Mouse (Mus musculus) MEL (cell line): ENCODE results near the gene Fbxw19. TPM values are rescaled to one million over a fixed set of nuclear protein-coding genes. Genes with fewer than 3 reads are reported as not detected.
"Not testable (repeated sequence)": the region's sequence is repeated elsewhere in the genome, so short reads cannot be mapped to it uniquely, and the experiment has no call there.

Experiments used
- DNase-seq: peaks from one replicate; pipeline ENCODE4 v3.0.0; 2011; ENCODE audit warnings: low read depth, low spot score
- H3K27ac ChIP-seq: 2 replicates; pipeline ENCODE4 v1.5.1; 2012; ENCODE audit warnings: low read depth, mild to moderate bottlenecking, control low read depth, low read length, moderate library complexity; ENCODE audit not compliant: control insufficient read depth
- H3K27me3 ChIP-seq, 2 experiments: fragments of 150-350 bp in 1 of 2; sonication (generic) in 1 of 2; 2 replicates each; pipeline ENCODE4 v1.6.1; 2012; ENCODE audit warnings: low read length in 2 of 2, mild to moderate bottlenecking in 2 of 2, improper control_type of control experiment in 1 of 2, moderate library complexity in 1 of 2; ENCODE audit not compliant: insufficient read depth in 2 of 2, control insufficient read depth in 1 of 2
- H3K36me3 ChIP-seq, 2 experiments: 2 replicates each; pipeline ENCODE4 v1.6.1; 2012 to 2014; ENCODE audit warnings: low read length in 2 of 2, improper control_type of control experiment in 1 of 2, inconsistent platforms in 1 of 2, mild to moderate bottlenecking in 1 of 2; ENCODE audit not compliant: insufficient read depth in 2 of 2, control insufficient read depth in 1 of 2
- H3K4me1 ChIP-seq, 2 experiments: fragments of 150-350 bp in 1 of 2; sonication (generic) in 1 of 2; 2 replicates each; pipeline ENCODE4 v1.6.1; 2012; ENCODE audit warnings: low read length in 2 of 2, improper control_type of control experiment in 1 of 2, mild to moderate bottlenecking in 1 of 2; ENCODE audit not compliant: insufficient read depth in 2 of 2, control insufficient read depth in 1 of 2
- H3K4me3 ChIP-seq, 2 experiments: fragments of 150-350 bp in 1 of 2; sonication (generic) in 1 of 2; 2 replicates each; pipeline ENCODE4 v1.5.1; 2012; ENCODE audit warnings: low read depth in 2 of 2, low read length in 2 of 2, mild to moderate bottlenecking in 2 of 2, moderate library complexity in 2 of 2, control low read depth in 1 of 2, improper control_type of control experiment in 1 of 2; ENCODE audit not compliant: control insufficient read depth in 1 of 2, insufficient read depth in 1 of 2
- H3K79me2 ChIP-seq: 2 replicates; pipeline ENCODE4 v1.6.1; 2012; ENCODE audit warnings: mild to moderate bottlenecking, low read length, moderate library complexity; ENCODE audit not compliant: control insufficient read depth, poor library complexity, insufficient read depth
- H3K9ac ChIP-seq: 2 replicates; pipeline ENCODE4 v1.6.1; 2012; ENCODE audit warnings: low read depth, mild to moderate bottlenecking, control low read depth, low read length, moderate library complexity; ENCODE audit not compliant: control insufficient read depth, poor library complexity, severe bottlenecking
- H3K9me3 ChIP-seq: fragments of 150-350 bp; sonication (generic); replicated peaks from 2 replicates; pipeline ENCODE4 v1.6.1; 2012; ENCODE audit warnings: mild to moderate bottlenecking, low read length, improper control_type of control experiment, moderate library complexity; ENCODE audit not compliant: insufficient read depth
- EP300 ChIP-seq, 2 experiments: IDR thresholded peaks; 2 replicates each; pipeline ENCODE4 v1.6.1; 2011; ENCODE audit warnings: improper control_type of control experiment in 2 of 2, low read length in 2 of 2, low read depth in 1 of 2, mild to moderate bottlenecking in 1 of 2
- GABPA ChIP-seq: IDR thresholded peaks from 2 replicates; pipeline ENCODE4 v1.6.1; 2012; ENCODE audit warnings: low read depth, mild to moderate bottlenecking, inconsistent platforms, low read length, improper control_type of control experiment, moderate library complexity
- GATA1 ChIP-seq: IDR thresholded peaks from 2 replicates; pipeline ENCODE4 v1.6.1; 2011; ENCODE audit warnings: low read depth, low read length, improper control_type of control experiment
- HCFC1 ChIP-seq: IDR thresholded peaks from 2 replicates; pipeline ENCODE4 v1.6.1; 2012; ENCODE audit warnings: low read depth, mild to moderate bottlenecking, inconsistent platforms, low read length, improper control_type of control experiment, moderate library complexity
- JUND ChIP-seq: IDR thresholded peaks from 2 replicates; pipeline ENCODE4 v1.6.1; 2011; ENCODE audit warnings: low read depth, mild to moderate bottlenecking, improper control_type of control experiment, low read length
- KAT2A ChIP-seq: conservative IDR thresholded peaks from 2 replicates; pipeline ENCODE4 v1.6.1; 2012; ENCODE audit warnings: low read depth, low read length, improper control_type of control experiment, inconsistent platforms
- MEF2A ChIP-seq: IDR thresholded peaks from 2 replicates; pipeline ENCODE4 v1.6.1; 2014; ENCODE audit warnings: low read depth, mild to moderate bottlenecking, inconsistent platforms, low read length, improper control_type of control experiment; ENCODE audit not compliant: poor library complexity, insufficient replicate concordance, severe bottlenecking; ENCODE audit errors: extremely low read depth
- NRF1 ChIP-seq: IDR thresholded peaks from 2 replicates; pipeline ENCODE4 v1.6.1; 2014; ENCODE audit warnings: low read depth, mild to moderate bottlenecking, inconsistent platforms, low read length, improper control_type of control experiment, moderate library complexity; ENCODE audit not compliant: poor library complexity, insufficient read depth, severe bottlenecking
- POLR2A ChIP-seq, 2 experiments: IDR thresholded peaks; 2 replicates each; pipeline ENCODE4 v1.6.1; 2011 to 2012; ENCODE audit warnings: low read length in 2 of 2, mild to moderate bottlenecking in 2 of 2, control low read depth in 1 of 2, improper control_type of control experiment in 1 of 2, low read depth in 1 of 2, moderate library complexity in 1 of 2; ENCODE audit not compliant: control insufficient read depth in 1 of 2, insufficient read depth in 1 of 2, poor library complexity in 1 of 2
- POLR2AphosphoS5 ChIP-seq: IDR thresholded peaks from 2 replicates; pipeline ENCODE4 v1.6.1; 2012; ENCODE audit warnings: low read depth, borderline replicate concordance, mild to moderate bottlenecking, inconsistent platforms, low read length, moderate library complexity, mixed read lengths
- RCOR1 ChIP-seq: IDR thresholded peaks from 2 replicates; pipeline ENCODE4 v1.6.1; 2012; ENCODE audit warnings: low read depth, mild to moderate bottlenecking, inconsistent platforms, low read length, improper control_type of control experiment
- SIN3A ChIP-seq: IDR thresholded peaks from 2 replicates; pipeline ENCODE4 v1.6.1; 2012; ENCODE audit warnings: low read length, improper control_type of control experiment, inconsistent platforms
- TAL1 ChIP-seq: IDR thresholded peaks from 2 replicates; pipeline ENCODE4 v1.6.1; 2012; ENCODE audit warnings: mild to moderate bottlenecking, inconsistent platforms, low read length, moderate library complexity, mixed read lengths
- USF1 ChIP-seq: IDR thresholded peaks from 2 replicates; pipeline ENCODE4 v1.6.1; 2014; ENCODE audit warnings: low read depth, mild to moderate bottlenecking, inconsistent platforms, low read length, improper control_type of control experiment, moderate library complexity
- USF2 ChIP-seq, 2 experiments: IDR thresholded peaks; 2 replicates each; pipeline ENCODE4 v1.6.1; 2011 to 2012; ENCODE audit warnings: improper control_type of control experiment in 2 of 2, low read length in 2 of 2, borderline replicate concordance in 1 of 2, inconsistent platforms in 1 of 2, low read depth in 1 of 2, mild to moderate bottlenecking in 1 of 2; ENCODE audit not compliant: insufficient read depth in 1 of 2
- ZKSCAN1 ChIP-seq: IDR thresholded peaks from 2 replicates; pipeline ENCODE4 v1.6.1; 2012; ENCODE audit warnings: low read depth, mild to moderate bottlenecking, inconsistent platforms, low read length, improper control_type of control experiment, moderate library complexity
- ZMIZ1 ChIP-seq: IDR thresholded peaks from 2 replicates; pipeline ENCODE4 v1.6.1; 2012; ENCODE audit warnings: low read depth, mild to moderate bottlenecking, inconsistent platforms, low read length, improper control_type of control experiment, moderate library complexity
- polyA plus RNA-seq, 2 experiments: library from polyadenylated mRNA; stranded (reverse) in 1 of 2; unstranded in 1 of 2; fragments of >175 nt in 1 of 2; fragments of >200 nt in 1 of 2; gene quantifications; 2 replicates each; pipeline versions ENCODE4 v1.2.1 to v1.2.4; 2012; ENCODE audit warnings: low replicate concordance in 2 of 2, low read depth in 1 of 2; ENCODE audit not compliant: insufficient read length in 2 of 2, insufficient read depth in 1 of 2, missing spikeins in 1 of 2
- total RNA-seq: library from RNA; depleted of rRNA; stranded (reverse); fragments of 300-350 nt; gene quantifications from 2 replicates; pipeline ENCODE4 v1.2.3, GENCODE M21; 2012; rRNA removed

Fbxw19 gene
- total RNA-seq: not detected in 2 replicates
- polyA plus RNA-seq: not detected

DNA sequence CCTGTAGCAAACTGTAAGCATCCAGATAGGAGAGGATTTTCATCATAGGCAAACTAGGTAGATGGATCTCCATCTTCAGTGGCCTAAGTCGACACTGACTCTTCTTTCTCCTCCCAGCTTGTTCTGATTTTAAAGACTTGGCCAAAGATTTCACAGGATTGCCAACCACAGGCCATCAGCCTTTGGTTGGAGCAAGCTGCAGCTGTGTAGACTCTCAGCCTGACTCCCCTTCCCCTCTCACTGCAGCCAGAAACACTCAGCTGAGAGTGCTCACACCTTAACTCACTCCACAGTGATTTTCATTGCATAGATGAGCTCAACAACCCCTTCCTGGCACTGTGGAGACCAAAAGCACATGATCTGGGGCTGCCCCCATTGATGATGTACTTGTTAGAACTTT is at the start of gene Fbxw19:
Gene Fbxw19 (minus strand): TSS at position 101 of the 400 bp plus-strand sequence.
- H3K36me3 ChIP-seq: not testable (repeated sequence)

GRCm38 (mm10) chr9:109523385-109524064 is 27.9 kb upstream of the Fbxw19 start:
- DNase-seq: no peak
- Histone ChIP-seq H3K79me2 (no peaks in the 10 kb centered on the region), H3K9me3 (no peaks in the 10 kb centered on the region), H3K9ac (no peak overlapping the region), H3K27ac (no peak overlapping the region), H3K4me3 (no peak overlapping the region), H3K4me1 (no peaks in the 10 kb centered on the region), H3K36me3 (no peaks in the 10 kb centered on the region), H3K27me3 (no peaks in the 10 kb centered on the region)
- TF ChIP-seq EP300 (IDR thresholded peaks at IDR 0.05; ENCODE audit: low read depth in 1 of 2, low read length in 2 of 2): no peak

More for the DNA sequence above, at the start of gene Fbxw19:
- not testable (repeated sequence) for H3K9me3 ChIP-seq, H3K4me3 ChIP-seq, H3K9ac ChIP-seq, DNase-seq, H3K79me2 ChIP-seq, H3K4me1 ChIP-seq, H3K27ac ChIP-seq, H3K27me3 ChIP-seq

- no peak for DNase-seq
- Histone ChIP-seq H3K36me3 (no peaks in the 10 kb centered on the region), H3K27ac (no peak within 1 kb of the TSS), H3K27me3 (no peaks in the 10 kb centered on the region), H3K9ac (no peak within 1 kb of the TSS), H3K9me3 (no peaks in the 10 kb centered on the region), H3K79me2 (no peaks in the 10 kb centered on the region), H3K4me1 (no peaks in the 10 kb centered on the region), H3K4me3 (no peak within 1 kb of the TSS)
- no peak for TF ChIP-seq KAT2A
- no peak for TF ChIP-seq HCFC1
- TF ChIP-seq POLR2AphosphoS5: no peak
- no peak for TF ChIP-seq NRF1
- no peak for TF ChIP-seq EP300 (IDR thresholded peaks at IDR 0.05; ENCODE audit: low read depth in 1 of 2, low read length in 2 of 2)
- no peak for TF ChIP-seq ZMIZ1
- TF ChIP-seq SIN3A: no peak
- no peak for TF ChIP-seq GATA1
- no peak for TF ChIP-seq GABPA
- TF ChIP-seq JUND: no peak
- TF ChIP-seq USF1: no peak
- TF ChIP-seq ZKSCAN1: no peak
- TF ChIP-seq TAL1: no peak
- TF ChIP-seq USF2 (IDR thresholded peaks at IDR 0.05; ENCODE audit: borderline replicate concordance in 1 of 2, insufficient read depth in 1 of 2, low read depth in 1 of 2, low read length in 2 of 2): no peak
- no peak for TF ChIP-seq RCOR1
- TF ChIP-seq POLR2A (IDR thresholded peaks at IDR 0.05; ENCODE audit: control insufficient read depth in 1 of 2, insufficient read depth in 1 of 2, low read depth in 1 of 2, low read length in 2 of 2, poor library complexity in 1 of 2): no peak
- TF ChIP-seq MEF2A: no peak
These were observed 46.6 kb downstream of the Fbxw19 start, which contains the start of gene Fbxw16 for GRCm38 (mm10) chr9:109449040-109449439. Fbxw16 (minus strand) TSS chr9:109449140.
